Mouse (Mus musculus): Measurements from ENCODE around the gene Slc44a2.
A peak's percentile ranks its signal among the peaks of the same experiment; 100 is the strongest.

Gene Slc44a2

GRCm38 (mm10) chr9:21332161-21333061 is 11.9 kb downstream of the Slc44a2 start:
- DNase-seq (ENCODE audit: low spot score in 2 of 2), result no peak

GRCm38 (mm10) chr9:21333523-21333922 is 13.0 kb downstream of the Slc44a2 start:
- no peak for DNase-seq (ENCODE audit: low spot score in 2 of 2)

GRCm38 (mm10) chr9:21334747-21335146 is 14.2 kb downstream of the Slc44a2 start:
- DNase-seq (ENCODE audit: low spot score in 2 of 2), result no peak

GRCm38 (mm10) chr9:21335391-21335790 is 14.9 kb downstream of the Slc44a2 start:
- no peak for DNase-seq (ENCODE audit: low spot score in 2 of 2)

- DNase-seq (ENCODE audit: low spot score in 2 of 2), result no peak
Observed at GRCm38 (mm10) chr9:21336491-21336890, 16.0 kb downstream of the Slc44a2 start.

GRCm38 (mm10) chr9:21337652-21338051 is 17.2 kb downstream of the Slc44a2 start:
- no peak for DNase-seq (ENCODE audit: low spot score in 2 of 2)

- no peak for DNase-seq (ENCODE audit: low spot score in 2 of 2)
Observed at GRCm38 (mm10) chr9:21340411-21340810, 19.9 kb downstream of the Slc44a2 start.

- no peak for DNase-seq (ENCODE audit: low spot score in 2 of 2)
Observed at GRCm38 (mm10) chr9:21346627-21347365, 26.3 kb downstream of the Slc44a2 start.

- DNase-seq (ENCODE audit: low spot score in 2 of 2), result no peak
Observed at GRCm38 (mm10) chr9:21348152-21348551, 27.7 kb downstream of the Slc44a2 start.

- DNase-seq (ENCODE audit: low spot score in 2 of 2), result no peak
Observed at GRCm38 (mm10) chr9:21351178-21351577, 30.7 kb downstream of the Slc44a2 start.

- DNase-seq (ENCODE audit: low spot score in 2 of 2), result no peak
Observed at GRCm38 (mm10) chr9:21351702-21352377, 31.3 kb downstream of the Slc44a2 start.

GRCm38 (mm10) chr9:21352463-21353372 is 32.2 kb downstream of the Slc44a2 start:
- no peak for DNase-seq (ENCODE audit: low spot score in 2 of 2)

GRCm38 (mm10) chr9:21353373-21353686 is 32.8 kb downstream of the Slc44a2 start:
- no peak for DNase-seq (ENCODE audit: low spot score in 2 of 2)

- no peak for DNase-seq (ENCODE audit: low spot score in 2 of 2)
Observed at GRCm38 (mm10) chr9:21354796-21355195, 34.3 kb downstream of the Slc44a2 start.

GRCm38 (mm10) chr9:21356981-21357718 is 36.7 kb downstream of the Slc44a2 start:
- DNase-seq (ENCODE audit: low spot score in 2 of 2), result peak in 1 of 2 experiments; percentile 69

GRCm38 (mm10) chr9:21366541-21367220 is 46.2 kb downstream of the Slc44a2 start:
- peak in 1 of 2 experiments; percentile 50 for DNase-seq (ENCODE audit: low spot score in 2 of 2)

GRCm38 (mm10) chr9:21367357-21368111 is 47.0 kb downstream of the Slc44a2 start, which contains the start of gene Ilf3:
Gene Ilf3 (plus strand): TSS chr9:21367871.
- DNase-seq (ENCODE audit: low spot score in 2 of 2), result peak; percentile 98 to 100

- peak; percentile 49 to 68 for DNase-seq (ENCODE audit: low spot score in 2 of 2)
Observed at GRCm38 (mm10) chr9:21368131-21368584, 47.7 kb downstream of the Slc44a2 start.

- no peak for DNase-seq (ENCODE audit: low spot score in 2 of 2)
Observed at GRCm38 (mm10) chr9:21369080-21369479, 48.6 kb downstream of the Slc44a2 start.

All from cerebellum, postnatal 4 days (tissue).